Mouse (Mus musculus) myocyte (in vitro differentiated cells): ENCODE results near the gene Ankrd35. TPM values are rescaled to one million over a fixed set of nuclear protein-coding genes. Genes with fewer than 3 reads are reported as not detected.
"Not testable (repeated sequence)": the region's sequence is repeated elsewhere in the genome, so short reads cannot be mapped to it uniquely, and the experiment has no call there.

Source experiments
- H3K27me3 ChIP-seq: one replicate; pipeline ENCODE4 v1.6.1; 2011; ENCODE audit not compliant: control insufficient read depth, insufficient read depth, insufficient read length
- H3K36me3 ChIP-seq: one replicate; pipeline ENCODE4 v1.6.1; 2011; ENCODE audit not compliant: control insufficient read depth, insufficient read depth
- H3K4me2 ChIP-seq: one replicate; pipeline ENCODE4 v1.6.1; 2011; ENCODE audit warnings: low read depth, control low read depth
- H3K4me3 ChIP-seq: one replicate; pipeline ENCODE4 v1.5.1; 2011; ENCODE audit warnings: mild to moderate bottlenecking, control low read depth, moderate library complexity
- H3K79me2 ChIP-seq: one replicate; pipeline ENCODE4 v1.6.1; 2011; ENCODE audit not compliant: control insufficient read depth, insufficient read depth
- H3ac ChIP-seq: one replicate; pipeline ENCODE4 v1.6.1; 2011; ENCODE audit not compliant: control insufficient read depth, insufficient read length
- CEBPB ChIP-seq: IDR thresholded peaks from 2 replicates; pipeline ENCODE4 v1.6.1; 2011; ENCODE audit warnings: mild to moderate bottlenecking, moderate library complexity; ENCODE audit not compliant: poor library complexity, insufficient read depth, severe bottlenecking
- E2F4 ChIP-seq: IDR thresholded peaks from one replicate; pipeline ENCODE4 v1.6.1; 2011; ENCODE audit warnings: mild to moderate bottlenecking, control low read depth, moderate library complexity; ENCODE audit not compliant: insufficient read depth
- MAX ChIP-seq: IDR thresholded peaks from one replicate; pipeline ENCODE4 v1.6.1; 2011; ENCODE audit warnings: low read depth, mild to moderate bottlenecking, control low read depth
- MYOD1 ChIP-seq, 3 experiments: IDR thresholded peaks; one replicate each; pipeline ENCODE4 v1.6.1; 2011; ENCODE audit warnings: control low read depth in 2 of 3, low read depth in 2 of 3, mild to moderate bottlenecking in 2 of 3, moderate library complexity in 1 of 3; ENCODE audit not compliant: insufficient read length in 2 of 3, control insufficient read depth in 1 of 3
- MYOG ChIP-seq, 3 experiments: IDR thresholded peaks; one replicate each; pipeline ENCODE4 v1.6.1; 2011; ENCODE audit warnings: control low read depth in 2 of 3, low read depth in 2 of 3, mild to moderate bottlenecking in 2 of 3; ENCODE audit not compliant: insufficient read length in 2 of 3, control insufficient read depth in 1 of 3, insufficient read depth in 1 of 3
- POLR2A ChIP-seq: IDR thresholded peaks from one replicate; pipeline ENCODE4 v1.6.1; 2011; ENCODE audit warnings: low read depth, mild to moderate bottlenecking, control low read depth, moderate library complexity; ENCODE audit not compliant: insufficient read length
- POLR2AphosphoS2 ChIP-seq: IDR thresholded peaks from one replicate; pipeline ENCODE4 v1.6.1; 2011; ENCODE audit warnings: low read depth, control low read depth; ENCODE audit not compliant: insufficient read length
- REST ChIP-seq: IDR thresholded peaks from one replicate; pipeline ENCODE4 v1.6.1; 2011; ENCODE audit warnings: mild to moderate bottlenecking, control low read depth, moderate library complexity; ENCODE audit not compliant: insufficient read depth, insufficient read length
- SRF ChIP-seq: IDR thresholded peaks from one replicate; pipeline ENCODE4 v1.6.1; 2011; ENCODE audit warnings: low read depth; ENCODE audit not compliant: control insufficient read depth, insufficient read length
- TCF12 ChIP-seq: IDR thresholded peaks from one replicate; pipeline ENCODE4 v1.6.1; 2011; ENCODE audit warnings: mild to moderate bottlenecking, control low read depth; ENCODE audit not compliant: poor library complexity, insufficient read depth, severe bottlenecking
- TCF3 ChIP-seq: IDR thresholded peaks from one replicate; pipeline ENCODE4 v1.6.1; 2011; ENCODE audit warnings: low read depth, control low read depth; ENCODE audit not compliant: insufficient read length
- USF1 ChIP-seq: IDR thresholded peaks from one replicate; pipeline ENCODE4 v1.6.1; 2011; ENCODE audit warnings: low read depth, mild to moderate bottlenecking, control low read depth, moderate library complexity
- polyA plus RNA-seq: library from polyadenylated mRNA; unstranded; fragments of >200 nt; fragmentation: generic; extraction: Trizol; gene quantifications from one replicate; pipeline ENCODE4 v1.2.1, GENCODE M21; 2012; ENCODE audit warnings: missing spikeins

Gene Ankrd35
- polyA plus RNA-seq, 1 experiment = 0.37 TPM

- no peak for TF ChIP-seq REST
- TF ChIP-seq MAX = no peak
- TF ChIP-seq TCF12 = no peak
- Histone ChIP-seq H3K79me2 (peaks cover 74% of the 10 kb centered on the region), H3K36me3 (no peaks in the 10 kb centered on the region), H3K4me2 (no peak overlapping the region), H3K4me3 (no peak overlapping the region), H3ac (no peak overlapping the region), H3K27me3 (no peaks in the 10 kb centered on the region)
Observed at GRCm38 (mm10) chr3:96733984-96734383, 64.1 kb downstream of the Ankrd35 start.

DNA sequence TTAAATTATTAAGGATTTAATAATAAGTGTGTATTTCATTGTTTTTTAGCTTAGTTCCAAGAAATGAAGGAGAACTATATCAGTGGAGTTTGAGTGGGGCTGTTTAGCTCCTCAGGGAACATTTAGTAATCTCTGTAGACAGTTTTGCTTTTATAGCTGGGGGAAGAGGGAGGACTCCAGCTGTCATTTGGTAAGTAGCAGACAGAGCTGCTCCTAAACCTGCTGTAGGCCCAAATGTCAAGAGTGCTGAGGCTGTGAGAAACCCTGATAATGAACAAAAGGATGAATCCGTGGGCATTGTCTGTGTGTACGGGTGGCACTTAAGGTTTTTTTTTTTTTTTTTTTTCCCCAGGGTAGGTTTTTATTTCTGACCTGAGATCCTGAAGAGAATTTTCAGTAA is 65.3 kb downstream of the Ankrd35 start:
- Histone ChIP-seq H3K79me2 (peaks cover 69% of the 10 kb centered on the region), H3K27me3 (no peaks in the 10 kb centered on the region), H3ac (no peak overlapping the region), H3K4me2 (no peak overlapping the region), H3K4me3 (no peak overlapping the region), H3K36me3 (no peaks in the 10 kb centered on the region)
- TF ChIP-seq SRF (no peak), USF1 (no peak), MYOD1 (IDR thresholded peaks at IDR 0.05; ENCODE audit: control insufficient read depth in 1 of 3, insufficient read length in 2 of 3, low read depth in 2 of 3) (no peak), CEBPB (no peak), POLR2A (no peak)

DNA sequence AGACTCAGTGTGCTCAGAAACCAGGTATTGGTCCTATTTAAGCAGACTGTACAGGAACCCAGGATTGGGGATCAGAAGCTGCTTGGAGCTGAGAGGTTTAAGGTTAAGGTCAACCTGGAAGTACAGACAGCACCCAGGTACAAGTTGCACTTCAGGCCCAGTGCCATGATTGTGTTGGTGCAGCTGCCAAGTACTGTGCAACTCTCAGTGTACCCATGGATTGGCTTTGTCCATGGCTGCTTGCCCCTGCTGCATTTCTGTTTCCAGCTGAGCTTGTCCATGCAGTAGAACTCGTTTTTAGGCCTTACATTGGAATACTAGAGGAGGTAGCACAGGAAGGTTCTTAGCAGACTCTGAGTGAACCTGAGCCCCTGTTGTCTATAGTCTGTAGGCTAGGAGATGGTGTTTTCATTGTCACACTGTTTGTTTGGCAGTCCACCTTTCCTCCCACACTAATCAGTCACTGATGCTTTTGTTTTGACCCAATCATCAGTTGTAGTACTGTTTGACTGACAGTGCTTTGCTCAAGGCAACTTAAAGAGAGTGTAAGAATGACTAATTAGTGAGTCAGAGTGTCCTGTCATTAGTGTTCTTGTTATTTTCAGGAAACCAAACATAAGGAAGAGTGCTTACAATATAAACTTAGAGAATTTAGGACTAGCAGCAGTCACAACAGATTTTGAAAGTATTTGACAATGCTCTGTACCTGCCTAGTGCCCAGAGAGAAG is 67.2 kb downstream of the Ankrd35 start:
- no peak overlapping the region for H3K4me2 ChIP-seq
- no peaks in the 10 kb centered on the region for H3K36me3 ChIP-seq
- no peaks in the 10 kb centered on the region for H3K27me3 ChIP-seq
- H3K4me3 ChIP-seq = no peak overlapping the region
- H3ac ChIP-seq = no peak overlapping the region
- no peak for TF ChIP-seq TCF3
- TF ChIP-seq TCF12 = no peak
- no peak for TF ChIP-seq USF1
- TF ChIP-seq POLR2A = no peak
- TF ChIP-seq MYOD1 (IDR thresholded peaks at IDR 0.05; ENCODE audit: control insufficient read depth in 1 of 3, insufficient read length in 2 of 3, low read depth in 2 of 3) = no peak
- TF ChIP-seq SRF = no peak
- no peak for TF ChIP-seq CEBPB
- no peak for TF ChIP-seq MAX
- no peak for TF ChIP-seq E2F4
- TF ChIP-seq REST = no peak
- TF ChIP-seq POLR2AphosphoS2 = no peak
- TF ChIP-seq MYOG (IDR thresholded peaks at IDR 0.05; ENCODE audit: control insufficient read depth in 1 of 3, insufficient read depth in 1 of 3, insufficient read length in 2 of 3, low read depth in 2 of 3) = no peak
- peaks cover 67% of the 10 kb centered on the region for H3K79me2 ChIP-seq

GRCm38 (mm10) chr3:96737995-96738394 is 68.1 kb downstream of the Ankrd35 start:
- Histone ChIP-seq H3K4me3 (no peak overlapping the region), H3K36me3 (no peaks in the 10 kb centered on the region), H3K27me3 (no peaks in the 10 kb centered on the region), H3K79me2 (peaks cover 63% of the 10 kb centered on the region), H3ac (no peak overlapping the region), H3K4me2 (no peak overlapping the region)
- no peak for TF ChIP-seq POLR2AphosphoS2
- no peak for TF ChIP-seq MAX
- no peak for TF ChIP-seq MYOG (IDR thresholded peaks at IDR 0.05; ENCODE audit: control insufficient read depth in 1 of 3, insufficient read depth in 1 of 3, insufficient read length in 2 of 3, low read depth in 2 of 3)
- TF ChIP-seq USF1 = no peak
- no peak for TF ChIP-seq MYOD1 (IDR thresholded peaks at IDR 0.05; ENCODE audit: control insufficient read depth in 1 of 3, insufficient read length in 2 of 3, low read depth in 2 of 3)
- TF ChIP-seq POLR2A = no peak
- no peak for TF ChIP-seq SRF
- TF ChIP-seq TCF3 = no peak

- not testable (repeated sequence) for H3K4me3 ChIP-seq, H3ac ChIP-seq, H3K4me2 ChIP-seq, H3K36me3 ChIP-seq, H3K27me3 ChIP-seq
- peaks cover 59% of the 10 kb centered on the region for H3K79me2 ChIP-seq
Observed at GRCm38 (mm10) chr3:96740279-96740678, 70.3 kb downstream of the Ankrd35 start.

Other genes starting within 250 kb of the Ankrd35 start
- gene BC107364, start 217.8 kb upstream of the Ankrd35 start, polyA plus RNA-seq = not detected
- gene Hfe2, start 145.0 kb upstream of the Ankrd35 start, polyA plus RNA-seq = 116 TPM
- 42.6 TPM for gene Txnip, start 112.2 kb upstream of the Ankrd35 start, polyA plus RNA-seq
- 0.25 TPM for gene Gm16253, start 93.1 kb upstream of the Ankrd35 start, polyA plus RNA-seq
- 22.7 TPM for gene Polr3gl, start 76.0 kb upstream of the Ankrd35 start, polyA plus RNA-seq
- gene Ankrd34a, start 73.5 kb upstream of the Ankrd35 start, polyA plus RNA-seq = 2.5 TPM
- 30.2 TPM for gene Lix1l, start 69.0 kb upstream of the Ankrd35 start, polyA plus RNA-seq
- gene Rbm8a, start 40.2 kb upstream of the Ankrd35 start, polyA plus RNA-seq = 68.4 TPM
- 26.8 TPM for gene Pex11b, start 34.8 kb upstream of the Ankrd35 start, polyA plus RNA-seq
- gene Gm42957, start 34.7 kb upstream of the Ankrd35 start, polyA plus RNA-seq = 0.04 TPM
- 1.9 TPM for gene Itga10, start 24.5 kb upstream of the Ankrd35 start, polyA plus RNA-seq
- gene Pias3, start 26.3 kb downstream of the Ankrd35 start, polyA plus RNA-seq = 16.7 TPM
- 6.8 TPM for gene Nudt17, start 38.4 kb downstream of the Ankrd35 start, polyA plus RNA-seq
- 46.6 TPM for gene Polr3c, start 57.5 kb downstream of the Ankrd35 start, polyA plus RNA-seq
- gene Rnf115, start 57.5 kb downstream of the Ankrd35 start, polyA plus RNA-seq = 10.1 TPM
- gene Pdzk1, start 159.2 kb downstream of the Ankrd35 start, polyA plus RNA-seq = 0.08 TPM
- 0.06 TPM for gene Cd160, start 159.2 kb downstream of the Ankrd35 start, polyA plus RNA-seq
- gene Gja5, start 234.6 kb downstream of the Ankrd35 start, polyA plus RNA-seq = 14.7 TPM
- 19.2 TPM for gene Gpr89, start 235.2 kb downstream of the Ankrd35 start, polyA plus RNA-seq